ENCODE assay signal across 7 mouse cellular contexts in the genomic region with DNA sequence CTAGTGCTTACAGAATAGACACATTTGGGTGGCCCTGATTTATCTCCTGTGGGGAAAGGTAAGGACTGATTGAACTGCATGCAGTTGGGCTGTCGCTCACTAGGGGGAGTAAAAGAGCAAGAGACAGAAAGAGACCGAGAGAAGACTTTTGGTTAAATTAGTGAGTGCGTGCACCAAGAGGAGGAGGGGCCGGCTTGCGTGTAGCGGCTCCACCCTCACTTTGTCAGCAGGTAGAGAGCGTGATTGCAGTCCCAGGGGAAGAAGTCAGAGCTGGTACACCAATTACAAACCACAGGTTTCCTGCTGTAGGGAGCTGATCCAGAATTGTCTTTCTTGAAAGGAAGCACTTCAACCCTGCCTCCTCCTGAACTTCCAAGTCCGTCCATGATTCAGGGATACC. TPM values are rescaled to one million over a fixed set of nuclear protein-coding genes. Genes with fewer than 3 reads are reported as not detected.
A peak's percentile ranks its signal among the peaks of the same experiment; 100 is the strongest.
DNase-seq lines count a peak whose midpoint lies in the region; ATAC-seq lines count a peak whose summit lies in the region.

A gene (plus strand): TSS at position 316 of the 400 bp plus-strand sequence.

- H3K9me3 ChIP-seq in intestine, embryonic 16.5 days (ENCODE audit: control insufficient read depth, low read length): no peaks in the 10 kb centered on the region
- H3K9me3 ChIP-seq in midbrain, embryonic 11.5 days (ENCODE audit: control insufficient read depth, low read length): no peaks in the 10 kb centered on the region

- no peaks in the 10 kb centered on the region for H3K4me1 ChIP-seq in intestine, embryonic 16.5 days (ENCODE audit: control insufficient read depth, insufficient read depth, low read length)
- no peaks in the 10 kb centered on the region; the same call in 1 of the 2 replicates for H3K4me1 ChIP-seq in midbrain, embryonic 11.5 days (ENCODE audit: control insufficient read depth, insufficient read depth, low read length)

- peak within 1 kb of the TSS; percentile 72 for H3K9ac ChIP-seq in intestine, embryonic 16.5 days (ENCODE audit: low read depth, low read length)
- H3K9ac ChIP-seq in midbrain, embryonic 11.5 days (ENCODE audit: low read length): peak within 1 kb of the TSS; percentile 18; the same call in 1 of the 2 replicates

- H3K27me3 ChIP-seq in intestine, embryonic 16.5 days (replicated peaks; ENCODE audit: control insufficient read depth, insufficient read depth, low read length): no peaks in the 10 kb centered on the region
- H3K27me3 ChIP-seq in midbrain, embryonic 11.5 days (ENCODE audit: control insufficient read depth, insufficient read depth, low read length): peaks cover 3% of the 10 kb centered on the region; the same call in 1 of the 2 replicates

- H3K4me3 ChIP-seq in intestine, embryonic 16.5 days (ENCODE audit: low read length): peak within 1 kb of the TSS; percentile 55
- H3K4me3 ChIP-seq in midbrain, embryonic 11.5 days (ENCODE audit: low read depth, low read length): peak within 1 kb of the TSS; percentile 29

- H3K36me3 ChIP-seq in intestine, embryonic 16.5 days (ENCODE audit: control insufficient read depth, insufficient read depth, low read length): no peaks in the 10 kb centered on the region
- H3K36me3 ChIP-seq in midbrain, embryonic 11.5 days (ENCODE audit: control insufficient read depth, insufficient read depth, low read length): no peaks in the 10 kb centered on the region

- peak within 1 kb of the TSS; percentile 46 for H3K4me2 ChIP-seq in intestine, embryonic 16.5 days (ENCODE audit: low read depth, low read length)
- H3K4me2 ChIP-seq in midbrain, embryonic 11.5 days: peak within 1 kb of the TSS; percentile 48

- peak; percentile 96 for ATAC-seq in intestine, embryonic 16.5 days
- peak; percentile 54; the same call in 1 of the 2 replicates for ATAC-seq in midbrain, embryonic 11.5 days (ENCODE audit: low FRiP score)

- intact Hi-C loops in left cerebral cortex, postnatal 36 days (cut with DNase I): loop anchor here (2.0 to 5.0 kb wide), 2 partner anchors 74 to 100 kb away; a partner anchor contains a TSS

- WGBS in intestine, embryonic 16.5 days: under 1% methylated on average over 8 of the region's 8 CpGs
- WGBS in midbrain, embryonic 11.5 days: under 1% methylated on average over 8 of the region's 8 CpGs

- H3K27ac ChIP-seq in intestine, embryonic 16.5 days (ENCODE audit: low read length): peak within 1 kb of the TSS; percentile 88
- no peak within 1 kb of the TSS for H3K27ac ChIP-seq in midbrain, embryonic 11.5 days (ENCODE audit: low read depth, low read length)

- peak; percentile 83 for DNase-seq in adrenal gland, adult 8-10 months
- DNase-seq in embryo, embryonic 9.5 days (ENCODE audit: extremely low spot score): peak; percentile 85
- peak; percentile 42 to 70 for DNase-seq in gastrocnemius, postnatal 4 days (ENCODE audit: low spot score in 2 of 2)
- DNase-seq in left cerebral cortex, postnatal 36 days (ENCODE audit: low spot score in 2 of 2): peak; percentile 82
- peak; percentile 98 for DNase-seq in midbrain, embryonic 11.5 days (ENCODE audit: low spot score, missing footprints)
- peak; percentile 47 for DNase-seq in skeletal muscle tissue, adult 2 months (ENCODE audit: low read depth, low spot score)

RNA-seq across cellular contexts. Expression of the gene that starts here (rescaled TPM):
- 10 to 100 TPM in 2 of 4 experiments, 1 to 10 TPM in 2; 4.8 to 17.8 (median 10.7) TPM for total RNA-seq in adrenal gland, adult 8-10 months (2022)
- under 1 TPM; 0.17 to 0.29 TPM for total RNA-seq in gastrocnemius, postnatal 4 days (2021)
- polyA plus RNA-seq in intestine, embryonic 16.5 days (2015; fragmentation: Nextera tagmentation; extraction: Ambion mirVana): 11.2 and 12.4 TPM in 2 replicates
- 1 to 10 TPM; 2.8 to 2.9 TPM for total RNA-seq in left cerebral cortex, postnatal 36 days (2021)
- polyA plus RNA-seq in midbrain, embryonic 11.5 days (2014; fragmentation: Nextera tagmentation; extraction: Ambion mirVana): 0.61 and 2.0 TPM in 2 replicates

Comparison
In these comparisons a context has a peak if more than half of its experiments do, and no peak if none do; other contexts are left out.
1. Peak in DNase-seq in gastrocnemius, postnatal 4 days; RNA of the gene not detected or under 1 TPM.
2. DNase-seq: peak in every context shown above with its lines; median percentile 98 in midbrain, embryonic 11.5 days; 85 in embryo, embryonic 9.5 days; 83 in adrenal gland, adult 8-10 months; 82 in left cerebral cortex, postnatal 36 days; 56 in gastrocnemius, postnatal 4 days; 47 in skeletal muscle tissue, adult 2 months.